Mouse (Mus musculus): ENCODE data around the gene Usp8.

DNA sequence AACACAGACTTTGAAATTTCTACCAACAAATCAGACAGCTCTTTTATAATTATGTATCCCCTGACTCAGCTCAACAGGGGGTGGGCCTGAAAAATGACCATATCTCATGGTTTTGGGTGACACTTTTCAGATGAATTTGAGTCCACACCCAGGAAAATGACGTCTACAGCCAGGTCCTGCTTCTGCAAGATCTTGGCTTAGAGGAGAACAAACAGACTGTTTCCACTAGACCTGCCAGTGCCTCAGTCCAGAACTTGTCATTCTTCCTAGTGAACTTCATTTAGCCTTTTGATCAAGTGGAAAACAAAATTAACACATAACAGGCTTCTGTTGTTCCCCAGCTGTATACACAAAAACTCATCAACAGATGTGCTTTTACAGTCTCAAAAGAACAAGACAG, 69.3 kb downstream of the Usp8 start:
- TF ChIP-seq EP300 (IDR thresholded peaks at IDR 0.05; ENCODE audit: low read length) = no peak
- no peak for TF ChIP-seq SIN3A (IDR thresholded peaks at IDR 0.05; ENCODE audit: low read length)
- TF ChIP-seq CTCF (conservative IDR thresholded peaks at IDR 0.05 in 1 of 2, IDR thresholded peaks at IDR 0.05 in 1 of 2; ENCODE audit: low read depth in 2 of 2, low read length in 2 of 2) = no peak
- no peak for TF ChIP-seq BHLHE40 (IDR thresholded peaks at IDR 0.05; ENCODE audit: low read depth, low read length)
- no peak for TF ChIP-seq MAZ (IDR thresholded peaks at IDR 0.05; ENCODE audit: low read depth, low read length)
- TF ChIP-seq ELF1 (IDR thresholded peaks at IDR 0.05; ENCODE audit: low read depth, low read length) = no peak
- no peak for TF ChIP-seq POLR2A (IDR thresholded peaks at IDR 0.05; ENCODE audit: low read depth, low read length)
- TF ChIP-seq JUND (conservative IDR thresholded peaks at IDR 0.05; ENCODE audit: low read depth, low read length) = no peak
- no peak for TF ChIP-seq KAT2A (IDR thresholded peaks at IDR 0.05; ENCODE audit: insufficient replicate concordance, low read length)
- no peak for TF ChIP-seq NRF1 (IDR thresholded peaks at IDR 0.05; ENCODE audit: low read depth, low read length)
- TF ChIP-seq ZNF384 (IDR thresholded peaks at IDR 0.05; ENCODE audit: low read depth, low read length) = no peak
- TF ChIP-seq NELFE (IDR thresholded peaks at IDR 0.05; ENCODE audit: low read depth, low read length) = no peak
- TF ChIP-seq SMC3 (IDR thresholded peaks at IDR 0.05; ENCODE audit: low read depth, low read length) = no peak

Measured in CH12.LX (cell line).